Comparison of ENCODE assay signal across 12 mouse cellular contexts in the genomic region with DNA sequence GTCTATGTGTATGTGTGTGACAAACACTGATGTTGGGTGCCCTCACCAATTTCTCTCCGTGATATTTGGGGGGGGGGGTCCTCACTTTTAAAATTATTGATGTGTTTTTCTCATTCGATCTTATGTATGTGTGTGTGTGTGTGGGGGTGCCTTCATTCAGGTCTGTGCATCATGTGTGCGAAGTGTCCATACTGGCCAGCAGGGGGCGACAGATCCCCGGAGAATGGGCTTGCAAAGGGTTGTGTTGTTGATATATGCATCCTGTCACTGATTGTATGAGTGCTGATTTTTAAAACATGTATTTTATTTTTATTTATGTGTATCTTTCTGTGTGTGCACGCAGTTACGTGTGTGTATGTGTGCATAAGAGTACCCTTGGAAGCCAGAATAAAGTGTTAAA. TPM values are rescaled to one million over a fixed set of nuclear protein-coding genes. Genes with fewer than 3 reads are reported as not detected.
DNase-seq lines count a peak whose midpoint lies in the region; ATAC-seq and TF ChIP-seq lines count a peak whose summit lies in the region.
"Had no signal": no experiment of that assay in that cellular context is flagged by ENCODE, and none has a peak within 500 bp of the region (broad histone marks: within the 10 kb centered on the region; RNA-seq: fewer than 3 reads in every experiment).

No protein-coding gene starts in this region.

- no peak for TF ChIP-seq POLR2A in heart, adult 2 months (IDR thresholded peaks at IDR 0.05; ENCODE audit: insufficient read depth, low read depth, low read length)

- peak; percentile 41; the same call in 1 of the 2 replicates for TF ChIP-seq CTCF in heart, adult 2 months (IDR thresholded peaks at IDR 0.05)
- TF ChIP-seq CTCF in intestine, postnatal 0 days (IDR thresholded peaks at IDR 0.05; ENCODE audit: low read depth): peak; percentile 77

- no peak for TF ChIP-seq EP300 in heart, adult 2 months (IDR thresholded peaks at IDR 0.05; ENCODE audit: insufficient read depth, low read depth, low read length)

- no peak overlapping the region for H3K4me3 ChIP-seq in heart, adult 2 months
- no peak overlapping the region for H3K4me3 ChIP-seq in intestine, postnatal 0 days (ENCODE audit: low read depth, low read length)
- H3K4me3 ChIP-seq: embryonic facial prominence, embryonic 15.5 days; hindbrain, embryonic 12.5 days; midbrain, embryonic 13.5 days had no signal

- H3K4me2 ChIP-seq in intestine, postnatal 0 days (replicated peaks; ENCODE audit: low read depth): no peak overlapping the region
- H3K4me2 ChIP-seq: embryonic facial prominence, embryonic 15.5 days; hindbrain, embryonic 12.5 days; midbrain, embryonic 13.5 days had no signal

- no peaks in the 10 kb centered on the region for H3K27me3 ChIP-seq in heart, adult 2 months (ENCODE audit: control insufficient read depth, insufficient read depth, low read length)
- H3K27me3 ChIP-seq in intestine, postnatal 0 days (replicated peaks; ENCODE audit: control insufficient read depth, insufficient read depth, low read length): no peaks in the 10 kb centered on the region
- H3K27me3 ChIP-seq: embryonic facial prominence, embryonic 15.5 days; hindbrain, embryonic 12.5 days; midbrain, embryonic 13.5 days had no signal

- H3K4me1 ChIP-seq in heart, adult 2 months (ENCODE audit: control insufficient read depth, insufficient read depth, low read length): no peaks in the 10 kb centered on the region
- H3K4me1 ChIP-seq in intestine, postnatal 0 days (replicated peaks; ENCODE audit: control insufficient read depth, insufficient read depth, low read length): no peaks in the 10 kb centered on the region
- H3K4me1 ChIP-seq: embryonic facial prominence, embryonic 15.5 days; hindbrain, embryonic 12.5 days; midbrain, embryonic 13.5 days had no signal

- WGBS in heart, adult 2 months: 79% methylated on average over 7 of the region's 7 CpGs
- WGBS in intestine, postnatal 0 days: 75% methylated on average over 7 of the region's 7 CpGs

- H3K79me2 ChIP-seq in heart, adult 2 months (replicated peaks; ENCODE audit: control insufficient read depth, insufficient read depth, low read length): no peaks in the 10 kb centered on the region

- H3K36me3 ChIP-seq in heart, adult 2 months (ENCODE audit: control insufficient read depth, insufficient read depth, low read length): no peaks in the 10 kb centered on the region
- no peaks in the 10 kb centered on the region for H3K36me3 ChIP-seq in intestine, postnatal 0 days (ENCODE audit: control insufficient read depth, insufficient read depth)
- H3K36me3 ChIP-seq: embryonic facial prominence, embryonic 15.5 days; hindbrain, embryonic 12.5 days; midbrain, embryonic 13.5 days had no signal

- no peaks in the 10 kb centered on the region for H3K9me3 ChIP-seq in intestine, postnatal 0 days (ENCODE audit: control insufficient read depth)
- H3K9me3 ChIP-seq: embryonic facial prominence, embryonic 15.5 days; hindbrain, embryonic 12.5 days; midbrain, embryonic 13.5 days had no signal

- ATAC-seq in intestine, postnatal 0 days: peak; percentile 63; the same call in 1 of the 2 replicates
- ATAC-seq: midbrain, embryonic 13.5 days had no signal

- no peak overlapping the region for H3K27ac ChIP-seq in heart, adult 2 months
- no peak overlapping the region for H3K27ac ChIP-seq in intestine, postnatal 0 days (ENCODE audit: low read depth, low read length)
- H3K27ac ChIP-seq: embryonic facial prominence, embryonic 15.5 days; hindbrain, embryonic 12.5 days; midbrain, embryonic 13.5 days had no signal

- intact Hi-C loops in heart, adult 2 months (cut with DNase I): no loop called here
- intact Hi-C loops in heart, postnatal 36 days (cut with DNase I): no loop called here

- no peak overlapping the region for H3K9ac ChIP-seq in heart, adult 2 months (ENCODE audit: low read depth, low read length)
- H3K9ac ChIP-seq in intestine, postnatal 0 days (ENCODE audit: low read depth, low read length): no peak overlapping the region
- H3K9ac ChIP-seq: embryonic facial prominence, embryonic 15.5 days; hindbrain, embryonic 12.5 days; midbrain, embryonic 13.5 days had no signal

- DNase-seq in heart, adult 2 months: no peak
- no peak for DNase-seq in heart, postnatal 36 days
- DNase-seq in thymus, postnatal 0 days (ENCODE audit: low spot score): peak; percentile 64
- no peak for DNase-seq in thymus, postnatal 36 days
- DNase-seq in adrenal gland, adult (ENCODE audit: inconsistent age in 2 of 2, low spot score in 1 of 2): no peak
- no peak for DNase-seq in cerebellum, adult 11-12 months
- no peak for DNase-seq in cerebellum, adult 18-20 months

RNA-seq across cellular contexts. Expression of a gene that starts 32.6 kb away (rescaled TPM):
- not detected for total RNA-seq in heart, adult 2 months (2021)
- polyA plus RNA-seq in heart, adult 2 months (2012; rRNA removed): not detected in 2 replicates
- not detected for total RNA-seq in heart, postnatal 36 days (2021)
- not detected in 2 replicates for polyA plus RNA-seq in thymus, postnatal 0 days (2015; fragmentation: Nextera tagmentation; extraction: Ambion mirVana)
- not detected in 2 replicates for polyA plus RNA-seq in intestine, postnatal 0 days (2015; fragmentation: Nextera tagmentation; extraction: Ambion mirVana)
- total RNA-seq: left cerebral cortex, postnatal 10 days had no signal
- polyA plus RNA-seq: hindbrain, embryonic 12.5 days; midbrain, embryonic 13.5 days had no signal

RNA-seq across cellular contexts. Expression of a gene that starts 35.3 kb away (rescaled TPM):
- not detected for total RNA-seq in heart, adult 2 months (2021)
- not detected in 2 replicates for polyA plus RNA-seq in heart, adult 2 months (2012; rRNA removed)
- not detected for total RNA-seq in heart, postnatal 36 days (2021)
- polyA plus RNA-seq in thymus, postnatal 0 days (2015; fragmentation: Nextera tagmentation; extraction: Ambion mirVana): 0.17 and 0.47 TPM in 2 replicates
- 760 and 763 TPM in 2 replicates for polyA plus RNA-seq in intestine, postnatal 0 days (2015; fragmentation: Nextera tagmentation; extraction: Ambion mirVana)
- total RNA-seq: left cerebral cortex, postnatal 10 days had no signal
- polyA plus RNA-seq: hindbrain, embryonic 12.5 days had no signal

RNA-seq across cellular contexts. Expression of a gene that starts 35.7 kb away (rescaled TPM):
- total RNA-seq in heart, adult 2 months (2021): 10 to 100 TPM; 27.9 to 29.8 TPM
- 28.2 and 47.5 TPM in 2 replicates for polyA plus RNA-seq in heart, adult 2 months (2012; rRNA removed)
- total RNA-seq in heart, postnatal 36 days (2021): 10 to 100 TPM; 29.7 to 29.8 TPM
- 45.2 and 50.4 TPM in 2 replicates for polyA plus RNA-seq in thymus, postnatal 0 days (2015; fragmentation: Nextera tagmentation; extraction: Ambion mirVana)
- polyA plus RNA-seq in intestine, postnatal 0 days (2015; fragmentation: Nextera tagmentation; extraction: Ambion mirVana): 35.8 and 36.7 TPM in 2 replicates

Comparison
In these comparisons a context has a peak if more than half of its experiments do, and no peak if none do; other contexts are left out.
1. RNA of a gene that starts 35.3 kb away (polyA plus RNA-seq): 760 to 763 TPM in intestine, postnatal 0 days; 0.17 to 0.47 TPM in thymus, postnatal 0 days and not detected in heart, adult 2 months; every median in the first group is over 100 times any median in the second.